ENCODE assay signal across 26 mouse cellular contexts in genomic region chr2:125777018-125777417, GRCm38 (mm10). TPM values are rescaled to one million over a fixed set of nuclear protein-coding genes. Genes with fewer than 3 reads are reported as not detected.
A peak's percentile ranks its signal among the peaks of the same experiment; 100 is the strongest.
DNase-seq lines count a peak whose midpoint lies in the region; ATAC-seq and TF ChIP-seq lines count a peak whose summit lies in the region.
"Had no signal": no experiment of that assay in that cellular context is flagged by ENCODE, and none has a peak within 500 bp of the region (broad histone marks: within the 10 kb centered on the region; RNA-seq: fewer than 3 reads in every experiment).

No protein-coding gene starts in this region.

- no peak overlapping the region; the same call in 1 of the 2 replicates for H3K9ac ChIP-seq in CH12.LX (ENCODE audit: insufficient read depth, low read depth)
- H3K9ac ChIP-seq in midbrain, embryonic 16.5 days (ENCODE audit: low read depth, low read length): no peak overlapping the region
- H3K9ac ChIP-seq: embryonic facial prominence, embryonic 15.5 days; forebrain, embryonic 12.5 days; forebrain, postnatal 0 days; kidney, embryonic 15.5 days; liver, embryonic 12.5 days; liver, postnatal 0 days had no signal

- in situ Hi-C loops in CH12.LX (cut with MboI; ENCODE audit: low pct_ligation_motif_present, low pct_unique_long_range_greater_than_20kb, low sequenced_read_pairs): no loop called here

- intact Hi-C loops in heart, postnatal 25 days (cut with DNase I): no loop called here

- H3K79me2 ChIP-seq in CH12.LX (replicated peaks; ENCODE audit: control insufficient read depth, extremely low read depth, insufficient read depth, poor library complexity, severe bottlenecking): peaks cover 21% of the 10 kb centered on the region

- H3K36me3 ChIP-seq in CH12.LX (replicated peaks in 1 of 2; ENCODE audit: control insufficient read depth in 1 of 2, insufficient read depth in 1 of 2, low read length in 1 of 2): peaks cover 10 to 43% of the 10 kb centered on the region in 2 experiments
- no peaks in the 10 kb centered on the region; the same call in 1 of the 2 replicates for H3K36me3 ChIP-seq in midbrain, embryonic 16.5 days (ENCODE audit: control insufficient read depth, insufficient read depth, low read length)

- dilution Hi-C loops in CH12.LX (cut with MboI; ENCODE audit: extremely low pct_ligation_motif_present, extremely low pct_unique_long_range_greater_than_20kb, low sequenced_read_pairs): no loop called here

- TF ChIP-seq POLR2A in CH12.LX (IDR thresholded peaks at IDR 0.05; ENCODE audit: low read depth, low read length): no peak

- peaks cover 13 to 57% of the 10 kb centered on the region in 2 experiments for H3K4me1 ChIP-seq in CH12.LX (ENCODE audit: control insufficient read depth in 1 of 2, insufficient read depth in 2 of 2)
- peaks cover 17% of the 10 kb centered on the region for H3K4me1 ChIP-seq in midbrain, embryonic 16.5 days (ENCODE audit: control insufficient read depth, insufficient read depth, low read length)

- H3K27ac ChIP-seq in CH12.LX (ENCODE audit: insufficient read depth, low read depth): no peak overlapping the region; the same call in 1 of the 2 replicates
- no peak overlapping the region for H3K27ac ChIP-seq in midbrain, embryonic 16.5 days (ENCODE audit: low read length)
- H3K27ac ChIP-seq: embryonic facial prominence, embryonic 15.5 days; forebrain, embryonic 12.5 days; hindbrain, postnatal 0 days; kidney, embryonic 15.5 days; liver, embryonic 12.5 days had no signal

- H3K4me3 ChIP-seq in CH12.LX (replicated peaks in 1 of 3; ENCODE audit: low read depth in 2 of 3, low read length in 2 of 3, poor library complexity in 1 of 3): peak overlapping the region in 1 of 3 experiments; percentile 38
- no peak overlapping the region for H3K4me3 ChIP-seq in midbrain, embryonic 16.5 days (ENCODE audit: low read depth, low read length)
- H3K4me3 ChIP-seq: embryonic facial prominence, embryonic 15.5 days; forebrain, embryonic 12.5 days; kidney, embryonic 15.5 days; liver, embryonic 12.5 days had no signal

- no peak for TF ChIP-seq RAD21 in CH12.LX (IDR thresholded peaks at IDR 0.05; ENCODE audit: low read depth, low read length)

- WGBS in midbrain, embryonic 16.5 days: 92% methylated on average over 3 of the region's 3 CpGs

- no peaks in the 10 kb centered on the region for H3K9me3 ChIP-seq in CH12.LX (replicated peaks; ENCODE audit: low read length)
- no peaks in the 10 kb centered on the region for H3K9me3 ChIP-seq in midbrain, embryonic 16.5 days (replicated peaks; ENCODE audit: control insufficient read depth, low read length, poor library complexity, severe bottlenecking)
- H3K9me3 ChIP-seq: embryonic facial prominence, embryonic 15.5 days; forebrain, embryonic 12.5 days; kidney, embryonic 15.5 days; liver, embryonic 12.5 days had no signal

- H3K4me2 ChIP-seq in CH12.LX (ENCODE audit: insufficient read depth, low read depth, poor library complexity, severe bottlenecking): peak overlapping the region; percentile 47; the same call in 1 of the 2 replicates
- no peak overlapping the region for H3K4me2 ChIP-seq in midbrain, embryonic 16.5 days (ENCODE audit: low read length)
- H3K4me2 ChIP-seq: embryonic facial prominence, embryonic 15.5 days; forebrain, embryonic 12.5 days; heart, embryonic 11.5 days; kidney, embryonic 15.5 days; liver, embryonic 12.5 days; midbrain, embryonic 11.5 days had no signal

- TF ChIP-seq CTCF in CH12.LX (conservative IDR thresholded peaks at IDR 0.05 in 1 of 2, IDR thresholded peaks at IDR 0.05 in 1 of 2; ENCODE audit: low read depth in 2 of 2, low read length in 2 of 2): no peak

- no peaks in the 10 kb centered on the region for H3K27me3 ChIP-seq in CH12.LX (replicated peaks)
- H3K27me3 ChIP-seq in midbrain, embryonic 16.5 days (ENCODE audit: control insufficient read depth, insufficient read depth, low read depth, low read length): no peaks in the 10 kb centered on the region
- H3K27me3 ChIP-seq: embryonic facial prominence, embryonic 15.5 days; forebrain, embryonic 12.5 days; kidney, embryonic 15.5 days; liver, embryonic 12.5 days had no signal

- no peak for TF ChIP-seq EP300 in CH12.LX (IDR thresholded peaks at IDR 0.05; ENCODE audit: low read length)

- no peak for ATAC-seq in midbrain, embryonic 16.5 days
- ATAC-seq: forebrain, postnatal 0 days; hindbrain, postnatal 0 days; intestine, postnatal 0 days; liver, embryonic 12.5 days; liver, postnatal 0 days had no signal

- peak; percentile 63 for DNase-seq in thymus, postnatal 0 days (ENCODE audit: low spot score)
- DNase-seq in thymus, postnatal 10 days (ENCODE audit: low spot score in 2 of 2): no peak
- DNase-seq in CH12.LX (ENCODE audit: extremely low read depth): peak; percentile 40
- DNase-seq in naive thymus-derived CD4-positive, alpha-beta T cell, adult 2 months (ENCODE audit: low read depth): peak; percentile 56
- no peak for DNase-seq in left cerebral cortex, adult 18-20 months (ENCODE audit: low spot score in 2 of 2)
- no peak for DNase-seq in heart, postnatal 25 days (ENCODE audit: low spot score)
- DNase-seq: adrenal gland, adult 8-10 months; cerebellum, adult 2 months; cerebellum, postnatal 14 days; forebrain, postnatal 0 days; gastrocnemius, postnatal 14 days; kidney, postnatal 36 days; left cerebral cortex, postnatal 4 days; liver, postnatal 0 days; lung, postnatal 36 days; retina, postnatal 1 day; right cerebral cortex, postnatal 25 days had no signal

TF ChIP-seq in CH12.LX, 34 proteins besides CTCF, POLR2A, EP300 and RAD21:
- TF ChIP-seq IRF4 (IDR thresholded peaks at IDR 0.05; ENCODE audit: low read depth, low read length): peak; percentile 48; the same call in 1 of the 2 replicates
- TF ChIP-seq E2F4 (IDR thresholded peaks at IDR 0.05; ENCODE audit: insufficient replicate concordance, low read depth, low read length): no peak
- no peak for TF ChIP-seq CHD1 (IDR thresholded peaks at IDR 0.05; ENCODE audit: low read depth, low read length)
- TF ChIP-seq TCF12 (IDR thresholded peaks at IDR 0.05; ENCODE audit: low read depth, low read length): no peak
- TF ChIP-seq MXI1 (IDR thresholded peaks at IDR 0.05; ENCODE audit: low read depth, low read length): peak; percentile 44; the same call in 1 of the 2 replicates
- no peak for TF ChIP-seq TBP (conservative IDR thresholded peaks at IDR 0.05; ENCODE audit: low read depth, low read length)
- TF ChIP-seq HCFC1 (IDR thresholded peaks at IDR 0.05; ENCODE audit: low read depth, low read length): no peak
- TF ChIP-seq BHLHE40 (IDR thresholded peaks at IDR 0.05; ENCODE audit: low read depth, low read length): peak; percentile 75
- TF ChIP-seq ETS1 (conservative IDR thresholded peaks at IDR 0.05; ENCODE audit: low read depth, low read length): peak; percentile 41; the same call in 1 of the 2 replicates
- TF ChIP-seq ZC3H11A (IDR thresholded peaks at IDR 0.05; ENCODE audit: low read depth, low read length): no peak
- no peak for TF ChIP-seq SMC3 (IDR thresholded peaks at IDR 0.05; ENCODE audit: low read depth, low read length)
- no peak for TF ChIP-seq SIN3A (IDR thresholded peaks at IDR 0.05; ENCODE audit: low read length)
- TF ChIP-seq RCOR1 (conservative IDR thresholded peaks at IDR 0.05; ENCODE audit: low read depth, low read length): no peak

RNA-seq across cellular contexts. Expression of gene Secisbp2l, which starts 5.7 kb away (rescaled TPM):
- polyA plus RNA-seq in thymus, postnatal 0 days (2015; fragmentation: Nextera tagmentation; extraction: Ambion mirVana): 14.8 and 16.9 TPM in 2 replicates
- total RNA-seq in CH12.LX (2012; rRNA removed) (8.3 and 8.9 TPM in 2 replicates), CH12.LX (2014; rRNA removed) (8.2 and 8.7 TPM in 2 replicates)
- 11.1 and 15.1 TPM in 2 replicates for polyA plus RNA-seq in CH12.LX (2012; ENCODE audit: insufficient read length, low read depth)
- 10 to 100 TPM; 90.8 to 92.5 TPM for total RNA-seq in left cerebral cortex, adult 18-20 months (2021)
- 30.9 and 31.7 TPM in 2 replicates for polyA plus RNA-seq in midbrain, embryonic 16.5 days (2015; fragmentation: Nextera tagmentation; extraction: Ambion mirVana)
- 10 to 100 TPM; 26.3 to 28.6 TPM for total RNA-seq in heart, postnatal 25 days (2021)

RNA-seq across cellular contexts. Expression of gene Shc4, which starts 53.1 kb away (rescaled TPM):
- polyA plus RNA-seq in thymus, postnatal 0 days (2015; fragmentation: Nextera tagmentation; extraction: Ambion mirVana): 0.41 and 0.81 TPM in 2 replicates
- 0.97 and 1.1 TPM in 2 replicates for total RNA-seq in CH12.LX (2012; rRNA removed)
- 0.21 and 0.23 TPM in 2 replicates for total RNA-seq in CH12.LX (2014; rRNA removed)
- polyA plus RNA-seq in CH12.LX (2012; ENCODE audit: insufficient read length, low read depth): 0.10 and 0.37 TPM in 2 replicates
- total RNA-seq in left cerebral cortex, adult 18-20 months (2021): 1 to 10 TPM; 5.1 to 5.2 TPM
- 2.5 and 3.0 TPM in 2 replicates for polyA plus RNA-seq in midbrain, embryonic 16.5 days (2015; fragmentation: Nextera tagmentation; extraction: Ambion mirVana)
- total RNA-seq in heart, postnatal 25 days (2021): under 1 TPM; 0.42 to 0.49 TPM

Comparison
In these comparisons a context has a peak if more than half of its experiments do, and no peak if none do; other contexts are left out.
1. DNase-seq: peak in thymus, postnatal 0 days (single experiment), CH12.LX (single experiment) and naive thymus-derived CD4-positive, alpha-beta T cell, adult 2 months (single experiment); none in thymus, postnatal 10 days (0 of 2), left cerebral cortex, adult 18-20 months (0 of 2) and heart, postnatal 25 days (single experiment).